ENCODE assay signal across 8 mouse cellular contexts in the genomic region with DNA sequence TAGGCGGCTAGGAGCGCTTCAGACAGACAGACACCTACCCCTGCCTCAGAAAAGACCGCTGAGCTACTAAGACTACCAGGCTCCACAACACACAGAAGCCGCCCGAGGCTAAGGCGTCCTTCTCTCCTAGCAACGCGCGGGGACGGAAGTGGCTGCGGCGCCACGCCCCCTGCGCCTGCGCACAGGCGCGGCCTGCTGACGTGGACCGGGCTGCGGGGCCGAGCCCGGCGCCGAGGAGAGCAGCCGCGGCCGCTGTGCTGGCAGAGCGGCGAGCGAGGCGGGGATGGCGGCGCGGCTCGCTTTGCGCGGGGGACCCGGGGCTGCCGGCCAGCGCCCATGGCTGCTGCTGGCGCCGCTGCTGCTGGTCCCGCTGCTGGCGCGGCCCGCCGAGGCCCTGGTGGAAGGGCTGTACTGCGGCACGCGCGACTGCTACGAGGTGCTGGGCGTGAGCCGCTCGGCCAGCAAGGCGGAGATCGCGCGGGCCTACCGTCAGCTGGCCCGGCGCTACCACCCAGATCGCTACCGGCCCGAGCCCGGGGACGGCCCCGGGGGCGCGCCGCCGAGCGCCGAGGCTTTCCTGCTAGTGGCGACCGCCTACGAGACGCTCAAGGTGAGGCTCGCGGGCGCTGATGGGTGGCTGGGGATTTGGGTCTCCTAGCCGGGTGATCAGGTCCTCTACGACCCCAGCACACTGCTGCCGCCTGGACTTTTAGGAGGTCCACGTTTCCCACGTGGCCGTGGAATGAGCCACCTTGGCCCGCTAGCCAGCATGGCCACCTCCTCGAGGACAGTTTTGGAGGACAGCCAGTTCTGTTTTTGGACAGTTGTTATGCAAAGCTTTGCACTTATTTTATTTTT. TPM values are rescaled to one million over a fixed set of nuclear protein-coding genes. Genes with fewer than 3 reads are reported as not detected.
A peak's percentile ranks its signal among the peaks of the same experiment; 100 is the strongest.
DNase-seq lines count a peak whose midpoint lies in the region; ATAC-seq and TF ChIP-seq lines count a peak whose summit lies in the region.

A gene (plus strand): TSS at position 263 of the 858 bp plus-strand sequence.

- H3K36me3 ChIP-seq in heart, embryonic 13.5 days: no peaks in the 10 kb centered on the region
- H3K36me3 ChIP-seq in liver, embryonic 11.5 days (ENCODE audit: control insufficient read depth, insufficient read depth, low read length): no peaks in the 10 kb centered on the region
- no peaks in the 10 kb centered on the region for H3K36me3 ChIP-seq in myocyte (ENCODE audit: control insufficient read depth, insufficient read depth)

- peak within 1 kb of the TSS; percentile 96 for H3K9ac ChIP-seq in heart, embryonic 13.5 days
- peak within 1 kb of the TSS; percentile 94 for H3K9ac ChIP-seq in liver, embryonic 11.5 days (ENCODE audit: low read depth, low read length)

- TF ChIP-seq POLR2A in myocyte (IDR thresholded peaks at IDR 0.05; ENCODE audit: insufficient read length, low read depth): peak; percentile 99

- peaks cover 10% of the 10 kb centered on the region for H3K4me1 ChIP-seq in brown adipose tissue, adult 24 weeks (ENCODE audit: control insufficient read depth, insufficient read depth, insufficient read length, low read length)
- peaks cover 40% of the 10 kb centered on the region for H3K4me1 ChIP-seq in heart, embryonic 13.5 days
- H3K4me1 ChIP-seq in liver, embryonic 11.5 days (replicated peaks; ENCODE audit: control insufficient read depth, insufficient read depth, low read length): peaks cover 29% of the 10 kb centered on the region

- H3K79me2 ChIP-seq in myocyte (ENCODE audit: control insufficient read depth, insufficient read depth): peaks cover 48% of the 10 kb centered on the region

- peak within 1 kb of the TSS; percentile 60 for H3K27ac ChIP-seq in brown adipose tissue, adult 24 weeks (replicated peaks; ENCODE audit: low read depth, low read length)
- H3K27ac ChIP-seq in heart, embryonic 13.5 days (replicated peaks): peak within 1 kb of the TSS; percentile 88
- H3K27ac ChIP-seq in liver, embryonic 11.5 days (ENCODE audit: low read depth, low read length): peak within 1 kb of the TSS; percentile 87

- peak within 1 kb of the TSS; percentile 81 for H3K4me3 ChIP-seq in brown adipose tissue, adult 24 weeks (ENCODE audit: insufficient read depth, low read depth, low read length)
- H3K4me3 ChIP-seq in heart, embryonic 13.5 days: peak within 1 kb of the TSS; percentile 98
- H3K4me3 ChIP-seq in liver, embryonic 11.5 days (ENCODE audit: low read depth, low read length): peak within 1 kb of the TSS; percentile 96
- H3K4me3 ChIP-seq in myocyte: peak within 1 kb of the TSS; percentile 64

- ATAC-seq in erythroid progenitor cell, adult 5-6 weeks (replicated peaks; ENCODE audit: low FRiP score, poor library complexity, severe bottlenecking): peak; percentile 97
- ATAC-seq in heart, embryonic 13.5 days (ENCODE audit: extremely low read depth, insufficient number of reproducible peaks, low FRiP score, low TSS enrichment): peak; percentile 97
- peak; percentile 96 for ATAC-seq in liver, embryonic 11.5 days (replicated peaks; ENCODE audit: low FRiP score)

- H3K4me2 ChIP-seq in heart, embryonic 13.5 days: peak within 1 kb of the TSS; percentile 76
- H3K4me2 ChIP-seq in liver, embryonic 11.5 days: peak within 1 kb of the TSS; percentile 94
- H3K4me2 ChIP-seq in myocyte (ENCODE audit: low read depth): peak within 1 kb of the TSS; percentile 99

- no peaks in the 10 kb centered on the region for H3K27me3 ChIP-seq in heart, embryonic 13.5 days (replicated peaks)
- H3K27me3 ChIP-seq in liver, embryonic 11.5 days (replicated peaks; ENCODE audit: control insufficient read depth, insufficient read depth, low read length): no peaks in the 10 kb centered on the region
- no peaks in the 10 kb centered on the region for H3K27me3 ChIP-seq in myocyte (ENCODE audit: control insufficient read depth, insufficient read depth, insufficient read length)

- H3K9me3 ChIP-seq in heart, embryonic 13.5 days: no peaks in the 10 kb centered on the region
- no peaks in the 10 kb centered on the region for H3K9me3 ChIP-seq in liver, embryonic 11.5 days (ENCODE audit: control insufficient read depth, low read length)

- peak within 1 kb of the TSS; percentile 71 for H3ac ChIP-seq in myocyte (ENCODE audit: control insufficient read depth, insufficient read length)

- under 1% methylated on average over 89 of the region's 89 CpGs for WGBS in heart, embryonic 13.5 days
- WGBS in liver, embryonic 11.5 days: under 1% methylated on average over 71 of the region's 89 CpGs

- peak; percentile 97 for DNase-seq in CD4-positive, CD25-positive, alpha-beta regulatory T cell, adult 2 months (ENCODE audit: low read depth, low spot score)
- DNase-seq in kidney, postnatal 10 days: peak; percentile 96
- DNase-seq in liver, embryonic 11.5 days (ENCODE audit: low spot score): peak; percentile 90
- DNase-seq in spleen, postnatal 4 days (ENCODE audit: low spot score in 2 of 2): peak; percentile 92 to 96

TF ChIP-seq in myocyte, 11 proteins besides CTCF, POLR2A, EP300 and RAD21:
- TF ChIP-seq E2F4 (IDR thresholded peaks at IDR 0.05; ENCODE audit: insufficient read depth) (no peak), CEBPB (IDR thresholded peaks at IDR 0.05; ENCODE audit: insufficient read depth, poor library complexity, severe bottlenecking) (no peak), POLR2AphosphoS2 (IDR thresholded peaks at IDR 0.05; ENCODE audit: insufficient read length, low read depth) (peak; percentile 94), MYOG (IDR thresholded peaks at IDR 0.05; ENCODE audit: control insufficient read depth in 1 of 3, insufficient read depth in 1 of 3, insufficient read length in 2 of 3, low read depth in 2 of 3) (peak in 1 of 3 experiments; percentile 28)
TF ChIP-seq in myocyte: peak in this region for 2.

RNA-seq across cellular contexts. Expression of the gene that starts here (rescaled TPM):
- polyA plus RNA-seq in brown adipose tissue, adult 24 weeks (2012; ENCODE audit: insufficient read depth, insufficient read length, missing spikeins): not detected in 2 replicates
- not detected in 2 replicates for total RNA-seq in erythroid progenitor cell, adult 5-6 weeks (2015; ENCODE audit: low replicate concordance)
- total RNA-seq in erythroid progenitor cell, adult 5-6 weeks (2017; ENCODE audit: low replicate concordance): not detected in 2 replicates
- polyA plus RNA-seq in heart, embryonic 13.5 days (2015; fragmentation: Nextera tagmentation; extraction: Ambion mirVana): 11.0 and 11.6 TPM in 2 replicates
- 8.1 and 11.5 TPM in 2 replicates for polyA plus RNA-seq in liver, embryonic 11.5 days (2014; fragmentation: Nextera tagmentation; extraction: Ambion mirVana)
- 0.73 TPM for polyA plus RNA-seq in myocyte (2012; fragmentation: generic; extraction: Trizol)

Comparison
In these comparisons a context has a peak if more than half of its experiments do, and no peak if none do; other contexts are left out.
1. Peak in every context shown above with its lines: DNase-seq, ATAC-seq, H3K4me3 ChIP-seq and H3K27ac ChIP-seq.
2. Peak in ATAC-seq in erythroid progenitor cell, adult 5-6 weeks; RNA of the gene not detected or under 1 TPM.